Mouse (Mus musculus): Measurements from ENCODE around the gene Tmem50a. TPM values are rescaled to one million over a fixed set of nuclear protein-coding genes. Genes with fewer than 3 reads are reported as not detected.

Tmem50a gene
- polyA plus RNA-seq, 1 experiment from 2014 or later: 163 TPM

DNA sequence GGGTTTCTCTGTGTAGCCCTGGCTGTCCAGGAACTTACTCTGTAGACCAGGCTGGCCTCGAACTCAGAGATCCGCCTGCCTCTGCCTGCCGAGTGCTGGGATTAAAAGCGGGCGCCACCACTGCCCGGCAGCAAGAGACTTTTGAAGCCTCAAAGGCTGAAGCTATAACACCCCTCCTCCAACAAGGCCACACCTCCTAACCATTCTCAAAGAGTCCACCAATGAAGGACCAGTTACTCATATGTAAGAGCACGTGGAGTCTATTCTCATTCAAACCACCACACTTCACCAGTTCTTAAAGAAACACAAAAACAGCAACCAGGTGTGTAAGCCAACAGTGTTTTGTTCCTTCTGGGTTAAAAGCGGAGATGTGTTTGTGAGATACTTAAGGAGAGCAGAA is 47.2 kb downstream of the Tmem50a start:
- Histone ChIP-seq H3K27me3 (peaks cover 34% of the 10 kb centered on the region), H3K9ac (no peak overlapping the region), H3K9me3 (replicated peaks) (no peaks in the 10 kb centered on the region), H3K36me3 (no peaks in the 10 kb centered on the region), H3K27ac (no peak overlapping the region), H3K4me3 (no peak overlapping the region), H3K4me1 (peaks cover 10% of the 10 kb centered on the region; the same call in 1 of the 2 replicates), H3K4me2 (replicated peaks) (no peak overlapping the region)
- WGBS: 91% methylated on average over 8 of the region's 8 CpGs
- ATAC-seq (ENCODE audit: low FRiP score): no peak

GRCm38 (mm10) chr4:134867213-134867612 is 47.6 kb downstream of the Tmem50a start:
- no peak overlapping the region for H3K27ac ChIP-seq
- no peak for ATAC-seq (ENCODE audit: low FRiP score)
- H3K4me1 ChIP-seq: peaks cover 10% of the 10 kb centered on the region; the same call in 1 of the 2 replicates
- H3K27me3 ChIP-seq: peaks cover 34% of the 10 kb centered on the region
- H3K9me3 ChIP-seq (replicated peaks): no peaks in the 10 kb centered on the region
- 90% methylated on average over 8 of the region's 8 CpGs for WGBS
- no peak overlapping the region for H3K4me3 ChIP-seq
- H3K9ac ChIP-seq: no peak overlapping the region
- H3K4me2 ChIP-seq (replicated peaks): no peak overlapping the region
- no peaks in the 10 kb centered on the region for H3K36me3 ChIP-seq

- Histone ChIP-seq H3K4me2 (replicated peaks) (no peak overlapping the region), H3K27ac (no peak overlapping the region), H3K36me3 (no peaks in the 10 kb centered on the region), H3K4me1 (peaks cover 10% of the 10 kb centered on the region; the same call in 1 of the 2 replicates), H3K4me3 (no peak overlapping the region), H3K27me3 (peaks cover 29% of the 10 kb centered on the region), H3K9me3 (replicated peaks) (no peaks in the 10 kb centered on the region), H3K9ac (no peak overlapping the region)
- WGBS: 93% methylated on average over 5 of the region's 5 CpGs
- ATAC-seq (ENCODE audit: low FRiP score): no peak
Measured at GRCm38 (mm10) chr4:134865789-134866188, 49.0 kb downstream of the Tmem50a start.

- peaks cover 24% of the 10 kb centered on the region for H3K27me3 ChIP-seq
- no peak overlapping the region for H3K9ac ChIP-seq
- H3K4me2 ChIP-seq (replicated peaks): no peak overlapping the region
- no peaks in the 10 kb centered on the region for H3K36me3 ChIP-seq
- H3K9me3 ChIP-seq (replicated peaks): no peaks in the 10 kb centered on the region
- peaks cover 10% of the 10 kb centered on the region; the same call in 1 of the 2 replicates for H3K4me1 ChIP-seq
- no peak overlapping the region for H3K4me3 ChIP-seq
- 72% methylated on average over 6 of the region's 6 CpGs for WGBS
- H3K27ac ChIP-seq: no peak overlapping the region
- ATAC-seq (ENCODE audit: low FRiP score): no peak
Measured at GRCm38 (mm10) chr4:134865340-134865739, 49.5 kb downstream of the Tmem50a start.

DNA sequence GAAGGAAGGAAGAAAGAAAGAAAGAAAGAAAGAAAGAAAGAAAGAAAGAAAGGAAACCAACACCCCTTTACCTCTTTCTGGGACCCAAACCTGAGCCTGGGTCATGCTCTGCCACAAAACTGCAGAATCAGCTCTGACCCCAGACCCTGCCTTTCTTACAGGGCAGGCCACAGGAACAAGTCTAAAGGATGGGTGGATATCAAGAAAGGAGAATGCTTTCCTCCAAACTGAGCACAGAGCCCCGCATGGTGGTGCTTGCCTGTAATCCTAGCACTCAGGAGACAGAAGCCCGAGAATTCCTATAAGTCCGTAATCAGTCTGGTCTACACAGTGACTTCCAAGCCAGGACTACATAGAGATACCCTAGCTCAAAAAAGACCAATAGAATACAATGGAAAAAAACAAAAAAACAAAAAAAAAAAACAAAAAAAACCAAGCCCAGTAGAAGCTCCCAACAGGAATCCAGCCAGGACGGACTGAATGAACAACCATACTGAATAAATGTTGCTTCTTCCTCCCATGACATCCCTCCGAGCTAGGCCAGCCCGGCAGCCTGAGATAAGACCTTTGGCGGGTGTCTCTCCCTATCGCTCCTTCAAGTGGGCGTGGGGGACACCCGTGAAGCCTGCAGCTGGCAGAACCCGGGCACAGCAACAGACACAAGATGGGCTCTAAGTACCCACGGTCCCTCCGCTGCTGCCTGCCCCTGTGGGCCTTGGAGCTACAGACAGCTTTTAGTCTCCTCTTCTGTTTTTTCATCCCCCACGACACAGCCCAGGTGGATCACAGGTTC is 50.7 kb downstream of the Tmem50a start, which contains the start of gene Rhd:
TSS of gene Rhd (plus strand) at position 600 of the 793 bp plus-strand sequence.
- Histone ChIP-seq H3K4me3 (no peak within 1 kb of the TSS), H3K36me3 (no peaks in the 10 kb centered on the region), H3K9ac (no peak within 1 kb of the TSS), H3K27me3 (peaks cover 12% of the 10 kb centered on the region), H3K4me2 (replicated peaks) (no peak within 1 kb of the TSS), H3K9me3 (replicated peaks) (no peaks in the 10 kb centered on the region), H3K27ac (0 out of 2 replicates have a peak within 1 kb of the TSS, but pooled peaks have one; percentile 17), H3K4me1 (0 out of 2 replicates have a peak, but pooled peaks cover 3% of the 10 kb centered on the region)
- 68% methylated on average over 14 of the region's 14 CpGs for WGBS
- no peak for ATAC-seq (ENCODE audit: low FRiP score)

- Histone ChIP-seq H3K36me3 (no peaks in the 10 kb centered on the region), H3K9ac (no peak overlapping the region)
- WGBS: 90% methylated on average over 7 of the region's 7 CpGs
Measured at GRCm38 (mm10) chr4:134862996-134863395, 51.8 kb downstream of the Tmem50a start.

DNA sequence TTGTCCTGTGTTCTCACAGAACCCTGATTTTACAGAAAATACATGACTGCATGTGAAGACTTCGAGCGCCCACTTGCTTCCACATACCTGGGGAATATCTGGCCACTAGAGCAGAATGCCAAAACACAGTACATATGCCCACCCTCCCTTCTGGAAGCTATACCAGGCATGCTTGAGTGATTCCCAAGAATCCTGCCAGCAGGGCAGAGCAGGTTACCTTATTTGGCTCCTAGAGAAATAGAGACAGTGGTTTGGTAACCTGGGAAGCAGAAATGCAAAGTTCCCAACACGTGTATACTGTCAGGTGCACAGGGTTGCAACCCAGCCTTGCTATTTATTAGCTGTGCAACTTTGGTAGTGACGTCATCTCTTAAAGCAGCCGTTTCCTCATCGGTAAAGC is 52.9 kb downstream of the Tmem50a start:
- Histone ChIP-seq H3K4me1 (0 out of 2 replicates have a peak, but pooled peaks cover 2% of the 10 kb centered on the region), H3K36me3 (no peaks in the 10 kb centered on the region), H3K9ac (no peak overlapping the region), H3K4me2 (replicated peaks) (no peak overlapping the region), H3K27ac (no peak overlapping the region), H3K27me3 (peaks cover 4% of the 10 kb centered on the region; the same call in 1 of the 2 replicates), H3K4me3 (no peak overlapping the region), H3K9me3 (replicated peaks) (no peaks in the 10 kb centered on the region)
- ATAC-seq (ENCODE audit: low FRiP score): no peak
- WGBS: 86% methylated on average over 6 of the region's 6 CpGs

More at GRCm38 (mm10) chr4:134862996-134863395, 51.8 kb downstream of the Tmem50a start:
- Histone ChIP-seq H3K27ac (no peak overlapping the region), H3K4me2 (replicated peaks) (no peak overlapping the region), H3K9me3 (replicated peaks) (no peaks in the 10 kb centered on the region), H3K4me1 (0 out of 2 replicates have a peak, but pooled peaks cover 2% of the 10 kb centered on the region), H3K27me3 (peaks cover under 1% of the 10 kb centered on the region; the same call in 1 of the 2 replicates), H3K4me3 (no peak overlapping the region)
- no peak for ATAC-seq (ENCODE audit: low FRiP score)

DNA sequence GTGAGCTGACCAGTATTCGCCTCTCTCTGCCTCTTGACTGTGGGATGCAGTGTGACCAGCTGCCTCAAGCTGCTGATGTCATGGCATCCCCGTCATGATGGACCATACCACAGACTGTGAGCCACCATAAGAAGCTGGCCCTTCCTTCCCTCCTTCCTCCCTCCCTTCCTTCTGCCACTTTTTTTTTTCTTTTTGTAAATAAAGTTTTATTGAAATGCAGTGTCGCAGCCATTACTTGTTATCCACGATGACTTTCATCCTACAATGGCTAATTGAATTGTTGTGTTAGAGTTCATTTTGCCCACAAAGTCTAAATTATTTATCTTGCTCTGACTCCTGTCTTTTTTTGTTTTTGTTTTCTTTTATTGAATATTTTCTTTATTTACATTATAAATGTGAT is 56.3 kb downstream of the Tmem50a start:
- H3K4me3 ChIP-seq: no peak overlapping the region
- ATAC-seq (ENCODE audit: low FRiP score): no peak
- peaks cover 26% of the 10 kb centered on the region for H3K27me3 ChIP-seq
- WGBS: 90% methylated on average over 4 of the region's 4 CpGs
- no peak overlapping the region for H3K4me2 ChIP-seq (replicated peaks)
- H3K4me1 ChIP-seq: peaks cover 2% of the 10 kb centered on the region; the same call in 1 of the 2 replicates
- H3K9ac ChIP-seq: no peak overlapping the region
- no peak overlapping the region for H3K27ac ChIP-seq
- no peaks in the 10 kb centered on the region for H3K36me3 ChIP-seq
- no peaks in the 10 kb centered on the region for H3K9me3 ChIP-seq (replicated peaks)

GRCm38 (mm10) chr4:134856501-134856900 is 58.3 kb downstream of the Tmem50a start:
- peaks cover 7% of the 10 kb centered on the region for H3K4me1 ChIP-seq
- 27% methylated on average over 5 of the region's 5 CpGs for WGBS
- no peaks in the 10 kb centered on the region for H3K9me3 ChIP-seq (replicated peaks)
- no peak for ATAC-seq (ENCODE audit: low FRiP score)
- H3K27ac ChIP-seq: no peak overlapping the region
- H3K27me3 ChIP-seq: peaks cover 26% of the 10 kb centered on the region
- H3K4me3 ChIP-seq: no peak overlapping the region
- no peak overlapping the region for H3K4me2 ChIP-seq (replicated peaks)
- H3K36me3 ChIP-seq: no peaks in the 10 kb centered on the region
- H3K9ac ChIP-seq: no peak overlapping the region

GRCm38 (mm10) chr4:134856056-134856455 is 58.8 kb downstream of the Tmem50a start:
- Histone ChIP-seq H3K9me3 (replicated peaks) (no peaks in the 10 kb centered on the region), H3K4me2 (replicated peaks) (no peak overlapping the region), H3K27ac (no peak overlapping the region), H3K36me3 (no peaks in the 10 kb centered on the region), H3K27me3 (peaks cover 26% of the 10 kb centered on the region), H3K9ac (no peak overlapping the region), H3K4me3 (no peak overlapping the region), H3K4me1 (peaks cover 11% of the 10 kb centered on the region)
- ATAC-seq (ENCODE audit: low FRiP score): no peak
- WGBS: 65% methylated on average over 5 of the region's 5 CpGs

GRCm38 (mm10) chr4:134855371-134855770 is 59.5 kb downstream of the Tmem50a start:
- no peak overlapping the region for H3K27ac ChIP-seq
- no peak overlapping the region for H3K9ac ChIP-seq
- no peaks in the 10 kb centered on the region for H3K9me3 ChIP-seq (replicated peaks)
- no peak overlapping the region for H3K4me2 ChIP-seq (replicated peaks)
- 71% methylated on average over 3 of the region's 3 CpGs for WGBS
- no peak for ATAC-seq (ENCODE audit: low FRiP score)
- peaks cover 17% of the 10 kb centered on the region for H3K4me1 ChIP-seq
- no peaks in the 10 kb centered on the region for H3K36me3 ChIP-seq
- H3K27me3 ChIP-seq: peaks cover 26% of the 10 kb centered on the region
- no peak overlapping the region for H3K4me3 ChIP-seq

DNA sequence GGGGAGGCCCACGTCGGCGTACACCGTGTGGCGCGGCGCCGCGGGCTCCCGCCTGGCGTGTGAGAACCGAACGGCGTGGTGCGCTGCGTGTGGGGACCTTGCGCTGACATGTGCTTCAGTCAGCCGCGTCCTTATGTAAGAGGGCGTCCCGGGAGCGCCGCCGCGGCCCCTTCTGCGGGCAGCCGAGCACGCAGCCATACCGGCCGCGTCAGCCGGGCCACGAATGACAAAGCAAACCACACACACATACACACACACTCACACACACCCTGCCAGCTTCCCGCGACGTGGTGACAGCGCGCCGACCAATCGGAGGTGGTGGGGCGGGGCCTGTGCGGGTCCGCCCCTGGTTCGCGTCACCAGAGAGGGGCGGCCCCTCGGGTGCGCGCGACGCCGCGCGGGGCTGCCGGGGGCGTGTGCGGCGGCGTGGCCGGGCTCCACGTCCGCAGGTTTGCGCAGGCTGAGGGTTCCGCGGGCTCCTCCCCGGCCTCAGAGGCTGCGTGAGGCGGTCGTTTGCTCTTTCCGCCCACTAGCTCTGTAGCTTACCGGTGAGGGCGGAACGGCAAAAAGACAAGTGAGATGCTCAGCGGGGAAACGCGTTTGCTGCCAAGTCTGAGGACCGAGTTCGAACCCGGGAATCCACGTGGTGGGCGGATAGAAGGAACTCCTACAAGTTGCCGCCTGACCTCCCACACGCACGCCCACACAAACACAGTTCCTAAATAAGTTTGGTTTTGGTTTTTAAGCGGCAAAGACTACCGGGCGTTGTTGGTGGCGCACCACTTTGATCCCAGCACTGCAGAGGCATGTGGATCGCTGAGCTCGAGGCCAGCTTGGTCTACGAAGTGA is 61.0 kb downstream of the Tmem50a start:
- Histone ChIP-seq H3K9ac (peak overlapping the region; percentile 83), H3K9me3 (replicated peaks) (no peaks in the 10 kb centered on the region), H3K4me3 (peak overlapping the region; percentile 100), H3K27ac (peak overlapping the region; percentile 99), H3K4me2 (replicated peaks) (peak overlapping the region; percentile 80), H3K36me3 (no peaks in the 10 kb centered on the region), H3K4me1 (peaks cover 19% of the 10 kb centered on the region), H3K27me3 (peaks cover 26% of the 10 kb centered on the region)
- peak; percentile 96 for ATAC-seq (ENCODE audit: low FRiP score)
- WGBS: 1% methylated on average over 85 of the region's 91 CpGs
